Mouse (Mus musculus): ENCODE measurements around the gene Edc4.

Gene Edc4

DNA sequence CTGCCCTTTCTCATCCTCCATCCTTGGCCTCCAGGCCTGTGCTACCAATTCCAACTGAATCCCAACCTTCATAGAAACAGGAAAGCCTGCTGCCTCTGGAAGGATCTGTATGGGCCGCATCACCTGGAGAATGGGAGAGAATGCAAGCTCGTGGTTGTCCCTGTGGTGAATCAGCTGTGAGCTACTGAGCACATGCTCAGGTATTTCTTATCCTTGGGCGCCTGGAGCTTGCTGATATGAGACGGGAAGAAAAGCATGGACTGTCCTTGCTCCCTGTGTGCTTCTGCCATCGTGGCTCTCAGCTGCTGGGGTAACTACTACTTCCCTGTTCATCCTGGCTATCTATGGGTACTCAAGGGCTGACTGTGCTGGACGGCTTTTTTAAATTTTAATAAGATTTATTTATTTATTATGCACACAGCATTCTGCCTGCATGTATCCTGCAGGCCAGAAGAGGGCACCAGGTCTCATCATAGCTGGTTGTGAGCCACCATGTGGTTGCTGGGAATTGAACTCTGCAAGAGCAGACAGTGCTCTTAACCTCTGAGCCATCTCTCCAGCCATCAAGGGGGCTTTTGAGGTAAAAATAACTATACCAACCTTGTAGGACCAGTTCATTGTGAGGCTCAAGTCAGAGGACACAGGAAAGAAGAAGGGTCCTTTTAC, 14.2 kb upstream of the Edc4 start:
- no peak for DNase-seq (ENCODE audit: extremely low read depth, insufficient read length, low spot score)

DNA sequence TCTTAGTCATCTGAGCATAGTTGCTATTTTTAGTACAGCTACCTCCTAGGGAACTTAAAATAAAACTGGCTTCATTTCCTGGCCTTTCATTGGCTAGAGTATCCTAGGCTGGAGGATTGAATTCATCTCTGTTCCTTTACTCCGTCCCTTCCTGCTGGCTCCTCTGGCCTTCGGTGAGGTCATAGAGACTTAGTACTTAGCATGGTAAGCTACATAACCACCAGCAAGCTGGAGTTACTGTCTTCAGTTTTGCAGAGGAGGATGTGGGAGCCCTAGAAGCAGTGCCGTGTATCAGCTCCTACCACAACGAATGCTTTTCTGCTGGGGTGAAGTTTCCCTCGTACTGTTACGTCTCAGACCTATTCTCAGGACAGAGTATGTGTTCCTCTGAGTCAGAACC, 6.4 kb upstream of the Edc4 start:
- DNase-seq (ENCODE audit: extremely low read depth, insufficient read length, low spot score): no peak

DNA sequence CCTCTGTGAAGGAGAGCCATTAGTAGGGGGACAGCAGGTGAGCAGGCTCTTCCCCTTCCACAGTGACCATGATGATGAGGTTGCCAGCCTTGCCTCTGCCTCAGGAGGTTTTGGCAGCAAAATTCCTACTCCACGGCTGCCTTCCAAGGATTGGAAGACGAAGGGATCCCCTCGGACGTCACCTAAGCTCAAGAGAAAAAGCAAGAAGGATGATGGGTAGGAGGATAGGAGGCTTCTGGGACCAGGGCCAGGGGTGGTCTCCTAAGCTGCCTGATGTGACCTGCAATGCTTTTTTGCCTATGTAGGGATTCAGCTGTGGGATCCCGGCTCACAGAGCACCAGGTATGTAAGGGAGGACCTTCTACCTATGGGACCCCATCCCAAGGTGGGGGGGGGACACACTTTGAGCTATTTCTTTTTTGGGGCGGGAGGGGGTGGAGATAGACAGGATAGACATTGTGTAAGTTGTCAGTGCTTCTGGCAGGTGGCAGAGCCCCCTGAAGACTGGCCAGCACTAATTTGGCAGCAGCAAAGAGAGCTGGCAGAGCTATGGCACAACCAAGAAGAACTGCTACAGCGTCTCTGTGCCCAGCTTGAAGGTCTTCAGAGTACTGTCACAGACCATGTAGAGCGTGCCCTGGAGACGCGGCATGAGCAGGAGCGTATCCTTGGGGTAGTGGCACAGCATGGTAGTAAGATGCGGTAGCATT, 9.2 kb downstream of the Edc4 start:
- DNase-seq (ENCODE audit: extremely low read depth, insufficient read length, low spot score): no peak

DNA sequence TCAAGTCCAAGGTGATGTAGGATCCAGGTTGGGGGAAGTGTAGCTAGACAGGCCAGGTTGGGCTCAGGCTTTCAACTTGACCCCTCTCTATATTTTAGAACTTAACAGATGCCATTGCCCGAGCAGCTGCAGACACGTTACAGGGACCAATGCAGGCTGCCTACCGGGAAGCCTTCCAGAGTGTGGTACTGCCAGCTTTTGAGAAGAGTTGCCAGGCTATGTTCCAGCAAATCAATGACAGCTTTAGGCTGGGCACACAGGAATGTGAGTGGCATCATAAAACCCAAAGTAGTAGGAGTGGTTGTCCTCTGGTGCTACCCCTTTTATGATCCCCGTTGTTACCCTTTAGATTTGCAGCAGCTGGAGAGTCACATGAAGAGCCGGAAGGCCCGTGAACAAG, 10.2 kb downstream of the Edc4 start:
- no peak for DNase-seq (ENCODE audit: extremely low read depth, insufficient read length, low spot score)

DNA sequence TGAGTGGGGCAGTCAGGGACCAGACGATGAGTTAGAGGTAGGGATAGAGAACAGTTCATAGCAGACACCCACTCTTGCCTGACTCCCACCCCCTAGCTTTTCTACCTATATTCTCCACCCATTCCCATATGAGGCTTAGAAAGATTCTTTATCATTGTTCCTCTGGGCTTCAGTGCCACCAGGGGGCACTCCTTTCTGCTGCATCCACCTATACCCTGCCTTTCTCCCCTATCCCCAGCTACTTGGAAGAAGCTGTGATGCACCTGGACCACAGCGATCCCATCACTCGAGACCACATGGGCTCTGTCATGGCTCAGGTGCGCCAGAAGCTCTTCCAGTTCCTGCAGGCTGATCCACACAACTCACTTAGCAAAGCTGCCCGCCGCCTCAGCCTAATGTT, 11.8 kb downstream of the Edc4 start:
- no peak for DNase-seq (ENCODE audit: extremely low read depth, insufficient read length, low spot score)

DNA sequence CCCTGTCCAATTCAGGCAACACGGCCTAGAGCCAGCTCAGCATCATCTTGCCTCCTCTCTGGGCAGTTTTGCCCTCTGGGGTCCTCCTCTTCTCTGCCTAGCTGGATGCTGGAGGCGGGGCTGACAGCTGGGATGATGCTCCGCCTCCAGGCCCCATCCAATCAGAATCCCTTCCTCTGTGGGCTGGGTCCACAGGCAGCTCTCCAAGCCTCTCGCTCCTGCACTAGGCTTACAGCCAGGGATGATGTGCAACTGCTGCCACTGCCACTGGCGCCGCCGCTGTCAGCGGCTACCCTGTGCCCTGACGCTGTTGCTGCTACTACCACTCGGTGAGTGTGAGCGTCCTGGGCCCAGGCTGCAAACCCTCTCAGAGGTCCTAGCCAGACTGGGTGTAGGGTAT, 12.7 kb downstream of the Edc4 start, which contains the start of gene Nrn1l:
Nrn1l (plus strand) TSS at position 229 of the 400 bp plus-strand sequence.
- peak; percentile 59 for DNase-seq (ENCODE audit: extremely low read depth, insufficient read length, low spot score)

DNA sequence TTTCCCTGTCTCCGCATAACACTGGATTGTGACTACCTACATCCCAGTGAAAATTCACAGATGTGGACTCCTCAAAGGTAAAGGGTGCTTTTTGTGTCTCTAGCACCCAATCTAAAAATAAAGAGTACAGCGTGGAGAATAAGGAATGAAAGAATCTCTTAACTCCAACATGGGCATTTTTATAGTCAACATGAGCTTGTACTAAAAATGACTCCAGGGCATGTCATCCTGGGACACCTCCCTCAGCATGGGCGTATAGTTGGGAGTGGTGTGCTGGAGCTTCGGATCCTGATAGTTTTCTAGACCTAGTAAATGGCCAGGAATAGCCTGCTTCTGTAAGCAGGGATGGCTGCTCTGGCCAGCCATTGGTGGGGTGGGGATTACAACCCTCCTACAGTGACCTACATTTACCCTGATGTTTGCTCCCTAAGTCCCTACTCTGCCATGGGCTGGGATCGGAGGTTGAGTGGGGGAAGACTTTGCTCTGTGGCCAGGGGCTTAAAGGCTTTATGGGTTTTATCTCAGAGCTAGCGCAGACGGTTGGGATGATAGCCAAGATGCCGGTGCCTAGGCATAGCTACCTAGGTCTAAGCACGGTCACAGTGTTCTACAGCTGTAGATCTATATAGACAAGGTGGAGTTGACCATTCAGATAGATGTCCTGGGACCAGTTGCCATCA, 17.3 kb downstream of the Edc4 start:
- DNase-seq (ENCODE audit: extremely low read depth, insufficient read length, low spot score): no peak

DNA sequence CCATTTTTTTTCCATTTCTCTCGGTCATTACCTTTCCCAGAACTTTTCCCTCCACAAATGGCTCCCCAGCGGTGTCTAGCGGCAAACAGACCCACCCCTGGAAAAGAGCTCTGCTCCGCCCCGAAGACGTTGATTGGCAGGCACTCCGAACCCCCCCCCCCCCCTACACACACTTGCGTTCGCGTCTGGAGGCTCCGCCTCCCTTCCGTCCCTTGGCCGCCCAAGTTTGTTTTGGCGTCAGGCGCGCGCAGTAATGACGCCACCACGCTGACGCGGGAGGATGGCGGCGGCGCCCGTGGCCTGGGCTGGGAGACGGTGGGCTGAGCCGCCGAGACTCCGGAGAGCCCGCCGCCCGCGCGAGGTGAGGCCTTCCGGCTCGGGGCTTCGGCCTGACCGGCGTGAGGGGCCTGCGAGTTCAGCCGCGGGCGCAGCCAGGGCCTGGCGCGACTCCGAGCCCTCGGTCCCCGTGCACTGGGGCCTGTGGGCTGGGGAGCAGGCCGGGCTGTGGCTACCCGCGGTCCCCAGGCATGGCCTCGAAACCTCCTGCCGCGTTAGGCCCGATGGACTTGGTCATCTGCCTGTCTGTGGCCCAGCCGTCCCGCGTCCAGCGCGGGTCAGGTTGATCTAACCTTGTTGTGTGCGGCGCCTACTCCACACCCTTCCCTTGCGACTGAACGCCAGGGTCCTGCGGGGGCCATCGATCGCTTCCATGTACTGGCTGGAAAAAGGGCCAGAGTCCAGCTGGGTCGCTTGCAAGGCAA, 19.7 kb downstream of the Edc4 start, which contains the start of gene Pskh1:
Pskh1 (plus strand) TSS at position 262 of the 761 bp plus-strand sequence.
- DNase-seq (ENCODE audit: extremely low read depth, insufficient read length, low spot score): peak; percentile 92

DNA sequence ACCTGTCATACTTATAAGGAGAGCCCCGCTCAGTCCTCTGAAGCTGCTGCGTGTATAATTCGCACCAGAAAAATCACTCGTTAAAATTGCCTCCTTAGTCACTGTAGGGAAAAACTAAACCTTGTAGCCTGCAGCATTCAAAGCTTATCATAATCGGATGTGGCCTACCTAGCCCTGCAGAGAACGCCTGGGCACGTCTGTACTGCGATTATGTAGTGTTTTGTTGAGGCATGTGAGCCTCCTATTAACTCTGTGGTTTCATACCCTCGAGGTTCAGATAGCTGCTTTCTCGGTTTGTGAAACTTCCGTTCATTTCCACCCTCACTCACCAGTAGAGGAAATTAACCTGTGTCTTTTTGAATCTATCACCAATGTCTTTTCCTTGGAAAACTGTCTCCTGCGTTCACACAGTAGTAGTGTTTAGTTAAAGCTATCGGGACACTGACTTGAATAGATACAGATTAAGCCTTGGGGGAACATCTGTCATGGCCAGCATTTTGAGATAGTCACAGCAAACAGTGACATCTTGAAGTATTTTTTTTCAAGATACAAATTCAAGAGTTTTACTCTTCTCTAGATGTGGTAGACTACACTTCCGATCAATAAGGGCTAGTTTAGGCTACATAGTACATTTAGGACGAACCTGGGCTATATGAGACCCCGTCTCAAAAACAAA, 20.4 kb downstream of the Edc4 start:
- no peak for DNase-seq (ENCODE audit: extremely low read depth, insufficient read length, low spot score)

DNA sequence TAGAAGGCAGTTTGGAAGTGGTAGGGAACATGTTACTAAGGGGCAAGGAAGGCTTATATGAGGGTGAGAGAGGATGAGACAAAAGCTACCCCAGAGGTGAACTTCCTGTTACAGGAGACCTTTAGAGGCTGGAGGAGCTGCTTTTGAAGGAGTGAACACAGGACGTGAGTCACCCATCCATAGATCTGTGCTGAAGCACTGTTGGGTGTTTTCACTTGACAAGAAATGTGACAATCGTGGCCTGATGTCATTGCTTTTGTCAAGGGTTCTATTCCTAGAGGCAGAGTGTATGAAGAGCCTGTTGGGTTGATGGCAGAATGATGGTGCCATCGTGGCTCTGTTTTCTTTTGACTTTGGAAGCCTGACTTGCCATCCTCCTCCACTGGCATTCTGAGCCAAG, 38.7 kb downstream of the Edc4 start:
- DNase-seq (ENCODE audit: extremely low read depth, insufficient read length, low spot score): no peak

DNA sequence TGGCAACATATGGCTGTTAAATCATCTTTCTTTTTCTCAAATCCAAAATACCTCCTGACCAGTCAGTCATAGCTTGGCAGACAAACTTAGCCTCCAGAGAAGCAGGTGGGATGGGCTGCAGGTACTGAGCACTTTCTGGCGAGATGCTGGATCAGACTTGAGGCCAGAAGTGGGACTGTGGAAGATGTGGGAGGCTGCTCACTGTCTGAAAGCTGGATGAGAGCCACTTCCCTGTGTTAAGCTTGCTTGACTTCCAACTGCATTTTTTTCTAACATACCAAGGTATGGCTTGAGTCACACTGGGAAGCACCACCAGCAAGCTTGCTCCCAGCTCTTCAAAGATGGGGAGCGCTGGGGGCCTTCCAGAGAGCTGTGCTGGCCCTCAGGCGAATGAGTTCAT, 44.4 kb downstream of the Edc4 start:
- DNase-seq (ENCODE audit: extremely low read depth, insufficient read length, low spot score): no peak

DNA sequence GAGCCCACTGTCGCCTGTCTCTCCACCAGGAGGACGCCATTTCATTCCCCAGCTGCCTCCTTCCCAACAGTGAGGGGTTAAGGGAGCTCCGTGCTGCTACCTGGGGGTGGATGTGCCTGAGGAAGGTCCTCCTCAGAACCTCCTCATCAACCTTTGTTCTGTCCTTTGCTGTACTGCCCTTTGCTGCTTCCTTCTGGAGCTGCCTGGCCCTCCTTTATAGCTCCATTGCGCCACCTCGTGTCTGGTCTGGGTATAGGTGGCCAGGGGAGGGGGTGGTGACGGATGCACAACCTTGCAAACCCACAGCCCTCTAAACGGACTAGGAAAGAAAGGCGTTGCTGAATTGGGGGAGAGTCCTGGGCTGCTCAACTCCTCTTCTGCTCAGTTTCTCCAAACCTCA, 49.9 kb downstream of the Edc4 start:
- DNase-seq (ENCODE audit: extremely low read depth, insufficient read length, low spot score): peak; percentile 51

DNA sequence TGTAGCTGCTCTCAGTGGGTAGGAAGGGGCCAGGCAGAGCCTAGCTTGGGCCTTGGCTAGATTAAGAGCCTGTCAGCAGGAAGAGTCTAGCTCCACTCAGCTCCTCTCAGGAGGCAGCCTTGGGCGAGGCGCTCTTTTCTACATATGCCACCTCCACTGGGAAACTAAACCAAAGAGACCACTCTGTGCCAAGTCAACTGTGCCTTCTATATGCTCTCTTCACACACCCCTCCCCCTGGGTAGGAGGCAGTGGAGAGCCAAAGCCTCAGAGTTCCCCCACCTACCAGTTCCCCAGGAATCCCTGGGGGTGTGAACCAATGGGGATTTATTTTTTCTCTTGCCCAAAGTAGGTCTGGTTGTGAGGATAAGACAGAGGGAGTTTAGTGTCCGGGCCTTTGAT, 50.6 kb downstream of the Edc4 start:
- no peak for DNase-seq (ENCODE audit: extremely low read depth, insufficient read length, low spot score)

DNA sequence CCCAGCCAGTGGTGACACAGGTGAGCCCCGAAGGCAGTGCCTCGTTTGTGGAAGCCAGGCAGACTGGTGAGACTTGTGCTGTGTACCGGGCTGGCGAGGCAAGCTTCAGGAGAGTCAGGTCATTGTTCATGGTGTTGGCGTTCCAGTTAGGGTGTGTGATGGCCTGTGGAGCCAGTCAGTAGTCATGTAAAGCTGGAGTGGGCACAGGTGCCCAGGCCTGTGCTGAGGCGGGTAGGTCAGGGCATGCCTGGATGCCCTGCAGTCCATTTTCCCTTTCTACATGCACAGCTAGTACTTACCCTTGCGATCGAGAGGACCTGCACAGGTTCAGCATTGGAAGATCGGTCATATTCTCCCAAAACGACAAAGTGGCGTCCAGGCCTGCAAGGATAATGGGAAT, 51.8 kb downstream of the Edc4 start:
- DNase-seq (ENCODE audit: extremely low read depth, insufficient read length, low spot score): no peak

DNA sequence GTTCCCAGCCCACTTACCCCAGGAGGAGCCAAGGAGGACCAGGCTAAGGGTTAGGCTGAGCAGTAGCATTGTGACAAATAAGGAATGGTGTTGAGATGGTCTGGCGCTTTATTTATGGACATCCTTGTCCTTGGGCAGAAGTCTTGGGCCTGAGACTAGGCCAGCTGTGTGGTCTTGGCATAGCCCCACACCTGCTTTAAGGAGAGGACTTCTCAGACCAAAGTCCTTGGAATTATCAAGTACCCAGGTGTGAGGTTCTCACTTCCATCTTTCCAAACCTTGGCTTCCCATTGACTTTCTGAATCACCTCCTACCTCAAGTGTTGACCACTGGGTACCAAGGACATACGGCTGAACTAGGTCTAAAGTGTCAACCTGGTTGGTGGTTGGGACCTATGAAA, 53.1 kb downstream of the Edc4 start, which contains the start of gene Ctrl:
Ctrl (minus strand) TSS at position 101 of the 400 bp plus-strand sequence.
- no peak for DNase-seq (ENCODE audit: extremely low read depth, insufficient read length, low spot score)

DNA sequence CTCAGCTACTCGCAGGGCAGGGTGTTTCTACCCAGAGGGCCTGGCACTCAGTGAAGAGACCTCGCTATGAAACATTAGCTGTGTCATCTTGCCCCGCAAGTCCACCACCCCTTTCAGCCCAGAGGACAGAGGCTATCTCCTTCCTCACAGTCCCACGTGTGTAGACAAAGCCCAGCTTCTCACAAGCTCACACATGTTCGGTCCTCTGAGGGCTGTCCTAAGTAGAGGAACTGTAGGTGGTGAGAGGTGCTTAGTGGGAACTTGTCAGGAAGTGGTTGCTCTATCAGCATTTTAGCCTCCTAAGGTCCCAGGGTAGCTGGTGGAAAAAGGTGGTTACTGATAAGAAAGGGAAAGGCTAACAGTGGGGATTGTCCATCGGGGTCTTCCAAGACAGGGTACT, 54.4 kb downstream of the Edc4 start:
- no peak for DNase-seq (ENCODE audit: extremely low read depth, insufficient read length, low spot score)

DNA sequence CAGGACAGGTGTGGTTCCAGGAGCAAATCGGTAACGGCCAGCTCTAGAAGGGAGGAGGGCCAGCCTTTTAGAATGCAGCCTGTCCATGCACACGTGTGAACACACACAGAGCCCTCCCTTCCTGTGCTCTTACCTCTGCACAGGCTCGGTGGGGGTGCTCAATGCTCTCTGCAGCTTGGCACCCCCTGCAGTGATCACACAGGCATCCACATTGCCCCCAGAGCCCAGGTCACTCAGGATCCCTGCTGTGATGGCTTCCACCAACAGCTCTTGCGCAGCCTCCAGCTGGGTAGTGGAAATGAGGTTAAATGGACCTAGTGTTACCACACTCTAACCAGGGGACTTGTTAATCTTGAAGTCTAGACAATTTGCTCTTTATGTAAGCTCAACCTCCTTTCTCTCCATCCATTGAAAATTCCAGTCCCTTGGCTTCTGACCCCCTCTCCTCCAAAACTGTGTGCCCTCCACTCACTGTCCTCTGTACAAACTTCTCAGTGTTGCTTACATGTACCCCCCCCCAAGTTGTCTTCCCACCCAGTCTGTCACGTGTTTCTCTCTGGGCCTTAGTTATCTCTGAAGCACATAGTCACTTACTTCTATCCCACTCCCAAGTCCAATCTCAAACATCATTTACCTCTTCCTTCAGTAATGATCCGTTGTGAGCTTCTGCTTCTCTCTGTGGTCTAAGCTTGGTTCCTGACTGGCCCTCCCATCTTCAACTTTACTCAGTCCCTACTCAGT, 55.4 kb downstream of the Edc4 start:
- no peak for DNase-seq (ENCODE audit: extremely low read depth, insufficient read length, low spot score)

DNA sequence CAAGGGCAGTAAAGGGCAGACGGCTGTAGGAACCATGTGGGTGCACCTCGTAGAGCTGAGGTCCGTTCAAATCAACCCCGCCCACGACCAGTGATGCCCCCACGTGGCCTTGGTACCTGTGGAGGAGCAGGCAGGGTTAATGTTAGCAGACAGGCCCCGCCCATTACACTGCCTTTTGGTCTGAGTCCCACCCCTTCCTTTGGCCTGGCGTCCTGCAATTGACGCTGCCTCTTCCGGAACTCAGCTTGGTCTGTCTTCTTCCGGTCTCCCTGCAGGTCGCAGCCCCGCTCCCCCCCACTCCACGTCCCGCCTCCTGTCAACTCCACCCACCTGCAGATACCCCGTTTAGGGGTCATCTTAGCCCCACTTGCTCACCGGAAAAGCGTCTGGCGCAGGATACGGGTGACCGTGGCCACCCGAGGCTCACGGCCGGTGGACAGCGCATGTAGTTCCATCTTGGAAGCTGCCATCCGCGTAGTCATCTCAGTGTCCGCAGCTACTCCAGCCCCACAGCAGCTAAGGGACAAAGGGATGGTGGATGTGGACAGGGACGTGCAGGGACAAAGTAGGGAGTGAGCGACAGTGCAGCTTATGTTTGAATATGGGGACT, 56.3 kb downstream of the Edc4 start:
- DNase-seq (ENCODE audit: extremely low read depth, insufficient read length, low spot score): peak; percentile 90

Data from 3134 (cell line).